Mouse (Mus musculus) kidney, adult 2 months (tissue): ENCODE data around the gene Tal1. TPM values are rescaled to one million over a fixed set of nuclear protein-coding genes. Genes with fewer than 3 reads are reported as not detected.

Source experiments
- DNase-seq: peaks from one replicate; pipeline ENCODE4 v3.0.0; 2021
- H3K27ac ChIP-seq: fragments of 200-500 bp; 2 replicates; pipeline ENCODE4 v1.5.1; 2012; ENCODE audit warnings: low read depth, low read length, control low read depth, inconsistent platforms; ENCODE audit not compliant: insufficient read depth
- H3K27me3 ChIP-seq: fragments of 200-500 bp; replicated peaks from 2 replicates; pipeline ENCODE4 v1.6.1; 2012; ENCODE audit warnings: mild to moderate bottlenecking, moderate library complexity, low read length, inconsistent platforms; ENCODE audit not compliant: control insufficient read depth, insufficient read depth
- H3K36me3 ChIP-seq: fragments of 200-500 bp; 2 replicates; pipeline ENCODE4 v1.6.1; 2012; ENCODE audit warnings: mild to moderate bottlenecking, moderate library complexity, low read length, inconsistent platforms; ENCODE audit not compliant: control insufficient read depth, insufficient read depth
- H3K4me1 ChIP-seq: fragments of 200-500 bp; 2 replicates; pipeline ENCODE4 v1.6.1; 2011; ENCODE audit warnings: low read length; ENCODE audit not compliant: control insufficient read depth, insufficient read depth
- H3K4me3 ChIP-seq: fragments of 200-500 bp; 2 replicates; pipeline ENCODE4 v1.5.1; 2011; ENCODE audit warnings: mild to moderate bottlenecking, low read depth, low read length, control low read depth; ENCODE audit not compliant: insufficient read depth
- CTCF ChIP-seq: fragments of 200-500 bp; conservative IDR thresholded peaks from 2 replicates; pipeline ENCODE4 v1.5.1; 2011; ENCODE audit warnings: low read depth, mild to moderate bottlenecking, control low read depth, low read length, moderate library complexity, mixed read lengths; ENCODE audit not compliant: insufficient read depth, insufficient read length
- POLR2A ChIP-seq: fragments of 200-500 bp; IDR thresholded peaks from one replicate; pipeline ENCODE4 v1.6.1; 2011; ENCODE audit warnings: low read depth, low read length, control low read depth
- WGBS: fragments of 180-500 bp; shearing (Covaris S2); methylation state at CpG from one replicate; pipeline ENCODE4 v1.1.7; 2018; 5-methylcytosine and 5-hydroxymethylcytosine counted together
- polyA plus RNA-seq: library from polyadenylated mRNA; depleted of rRNA; stranded (reverse); fragments of >200 nt; gene quantifications from 2 replicates; pipeline ENCODE4 v1.2.3, GENCODE M21; 2012

Tal1 gene
- polyA plus RNA-seq, 1 experiment: 1.8 TPM

- peak; percentile 75 for DNase-seq
- H3K4me3 ChIP-seq: no peak overlapping the region
- no peaks in the 10 kb centered on the region for H3K36me3 ChIP-seq
- TF ChIP-seq CTCF (peak; percentile 98), POLR2A (no peak)
- peaks cover 13% of the 10 kb centered on the region for H3K4me1 ChIP-seq
- H3K27ac ChIP-seq: no peak overlapping the region
- no peaks in the 10 kb centered on the region for H3K27me3 ChIP-seq
- 19% methylated on average over 6 of the region's 6 CpGs for WGBS
These were observed 29.4 kb downstream of the Tal1 start for GRCm38 (mm10) chr4:115085522-115086095.

GRCm38 (mm10) chr4:115086257-115086656 lies 30.0 kb downstream of the Tal1 start:
- no peak overlapping the region for H3K4me3 ChIP-seq
- peak; percentile 79 for DNase-seq
- no peak for TF ChIP-seq CTCF
- no peak for TF ChIP-seq POLR2A
- WGBS: 39% methylated on average over 4 of the region's 4 CpGs
- no peaks in the 10 kb centered on the region for H3K27me3 ChIP-seq
- peaks cover 13% of the 10 kb centered on the region for H3K4me1 ChIP-seq
- peak overlapping the region; percentile 92 for H3K27ac ChIP-seq
- H3K36me3 ChIP-seq: no peaks in the 10 kb centered on the region

GRCm38 (mm10) chr4:115086763-115087415 lies 30.7 kb downstream of the Tal1 start:
- peak; percentile 86 for DNase-seq
- 23% methylated on average over 3 of the region's 3 CpGs for WGBS
- TF ChIP-seq POLR2A (no peak), CTCF (no peak)
- Histone ChIP-seq H3K4me3 (no peak overlapping the region), H3K27me3 (no peaks in the 10 kb centered on the region), H3K4me1 (peaks cover 18% of the 10 kb centered on the region), H3K36me3 (no peaks in the 10 kb centered on the region), H3K27ac (peak overlapping the region; percentile 92)

GRCm38 (mm10) chr4:115088611-115089338 lies 32.5 kb downstream of the Tal1 start, which contains the start of gene Pdzk1ip1:
Gene Pdzk1ip1 (plus strand): TSS chr4:115088708.
- Histone ChIP-seq H3K4me1 (peaks cover 34% of the 10 kb centered on the region), H3K27ac (peak within 1 kb of the TSS; percentile 92), H3K36me3 (peaks cover 2% of the 10 kb centered on the region; the same call in 1 of the 2 replicates), H3K4me3 (peak within 1 kb of the TSS; percentile 76), H3K27me3 (no peaks in the 10 kb centered on the region)
- TF ChIP-seq POLR2A (peak; percentile 95), CTCF (no peak)
- peak; percentile 94 for DNase-seq
- 14% methylated on average over 11 of the region's 11 CpGs for WGBS

GRCm38 (mm10) chr4:115090592-115090991 lies 34.4 kb downstream of the Tal1 start:
- 47% methylated on average over 2 of the region's 2 CpGs for WGBS
- peaks cover 38% of the 10 kb centered on the region for H3K4me1 ChIP-seq
- peak overlapping the region; percentile 76 for H3K4me3 ChIP-seq
- peaks cover 2% of the 10 kb centered on the region; the same call in 1 of the 2 replicates for H3K36me3 ChIP-seq
- peak overlapping the region; percentile 92 for H3K27ac ChIP-seq
- no peak for TF ChIP-seq CTCF
- TF ChIP-seq POLR2A: peak; percentile 44
- no peaks in the 10 kb centered on the region for H3K27me3 ChIP-seq
- DNase-seq: peak; percentile 91

- Histone ChIP-seq H3K4me1 (peaks cover 46% of the 10 kb centered on the region), H3K27ac (peak overlapping the region; percentile 78), H3K4me3 (peak overlapping the region; percentile 31), H3K27me3 (no peaks in the 10 kb centered on the region), H3K36me3 (peaks cover 2% of the 10 kb centered on the region; the same call in 1 of the 2 replicates)
- WGBS: 42% methylated on average over 3 of the region's 3 CpGs
- DNase-seq: peak; percentile 33
- TF ChIP-seq CTCF (no peak), POLR2A (no peak)
These were observed 35.6 kb downstream of the Tal1 start for GRCm38 (mm10) chr4:115091806-115092205.
